Mouse (Mus musculus) ovary, adult 2 months (tissue): ENCODE measurements around the gene Izumo1r. TPM values are rescaled to one million over a fixed set of nuclear protein-coding genes. Genes with fewer than 3 reads are reported as not detected.

ENCODE experiments used
- polyA plus RNA-seq: library from polyadenylated mRNA; depleted of rRNA; stranded (reverse); fragments of >200 nt; gene quantifications from 2 replicates; pipeline ENCODE4 v1.2.3, GENCODE M21; 2012; rRNA removed

Gene Izumo1r
- 12.0 and 14.3 TPM in 2 replicates for polyA plus RNA-seq

GRCm38 (mm10) chr9:14903581-14904378 lies at the start of gene Izumo1r:
Gene Izumo1r (minus strand): TSS chr9:14903949.

GRCm38 (mm10) chr9:14859868-14860639 lies 43.7 kb downstream of the Izumo1r start, which contains the start of gene Gpr83:
Gene Gpr83 (plus strand): TSS chr9:14860210.

Other genes starting within 250 kb of the Izumo1r start
- gene Piwil4, start 163.2 kb downstream of the Izumo1r start, polyA plus RNA-seq = 1.2 TPM in 2 replicates
- 3.1 and 5.8 TPM in 2 replicates for gene Fut4, start 151.6 kb downstream of the Izumo1r start, polyA plus RNA-seq
- gene 1700012B09Rik, start 132.9 kb downstream of the Izumo1r start, polyA plus RNA-seq = not detected in 2 replicates
- gene Mre11a, start 119.3 kb downstream of the Izumo1r start, polyA plus RNA-seq = 3.1 and 3.3 TPM in 2 replicates
- gene Ankrd49, start 119.1 kb downstream of the Izumo1r start, polyA plus RNA-seq = 3.3 and 7.0 TPM in 2 replicates
- 1.8 and 3.0 TPM in 2 replicates for gene Gpr83, start 43.7 kb downstream of the Izumo1r start, polyA plus RNA-seq
- gene Panx1, start 141.5 kb upstream of the Izumo1r start, polyA plus RNA-seq = 48.6 and 56.0 TPM in 2 replicates
- 0.36 and 0.50 TPM in 2 replicates for gene Hephl1, start 208.2 kb upstream of the Izumo1r start, polyA plus RNA-seq